Mouse (Mus musculus): ENCODE data around the gene Defb7. TPM values are rescaled to one million over a fixed set of nuclear protein-coding genes. Genes with fewer than 3 reads are reported as not detected.

Gene Defb7
- not detected in 2 replicates for polyA plus RNA-seq (2012)

- Histone ChIP-seq H3K9me3 (ENCODE audit: control insufficient read depth, low read length) (no peaks in the 10 kb centered on the region), H3K4me3 (replicated peaks) (no peak within 1 kb of the TSS), H3K36me3 (ENCODE audit: control insufficient read depth) (no peaks in the 10 kb centered on the region), H3K27me3 (ENCODE audit: control insufficient read depth) (no peaks in the 10 kb centered on the region), H3K4me1 (ENCODE audit: control insufficient read depth) (no peaks in the 10 kb centered on the region)
- TF ChIP-seq GATA1 (IDR thresholded peaks at IDR 0.05; ENCODE audit: low read length) = no peak
These were observed at the start of gene Defb7 for GRCm38 (mm10) chr8:19494797-19495196. Defb7 (plus strand) TSS chr8:19495097.

- no peaks in the 10 kb centered on the region for H3K27me3 ChIP-seq (ENCODE audit: control insufficient read depth)
- H3K9me3 ChIP-seq (ENCODE audit: control insufficient read depth, low read length) = no peaks in the 10 kb centered on the region; the same call in 1 of the 2 replicates
- H3K4me1 ChIP-seq (ENCODE audit: control insufficient read depth) = no peaks in the 10 kb centered on the region
- no peak overlapping the region for H3K4me3 ChIP-seq (replicated peaks)
- no peak for TF ChIP-seq TAL1 (IDR thresholded peaks at IDR 0.05; ENCODE audit: low read length)
- TF ChIP-seq GATA1 (IDR thresholded peaks at IDR 0.05; ENCODE audit: low read length) = no peak
- H3K36me3 ChIP-seq (ENCODE audit: control insufficient read depth) = no peaks in the 10 kb centered on the region
These were observed 48.5 kb upstream of the Defb7 start for GRCm38 (mm10) chr8:19446378-19446777.

- H3K27me3 ChIP-seq (ENCODE audit: control insufficient read depth) = no peaks in the 10 kb centered on the region
- H3K9me3 ChIP-seq (ENCODE audit: control insufficient read depth, low read length) = no peaks in the 10 kb centered on the region
- no peak overlapping the region for H3K4me3 ChIP-seq (replicated peaks)
- no peaks in the 10 kb centered on the region for H3K4me1 ChIP-seq (ENCODE audit: control insufficient read depth)
- TF ChIP-seq TAL1 (IDR thresholded peaks at IDR 0.05; ENCODE audit: low read length) (no peak), GATA1 (IDR thresholded peaks at IDR 0.05; ENCODE audit: low read length) (no peak)
- H3K36me3 ChIP-seq (ENCODE audit: control insufficient read depth) = no peaks in the 10 kb centered on the region
These were observed 33.5 kb upstream of the Defb7 start for GRCm38 (mm10) chr8:19461355-19461754.

- no peaks in the 10 kb centered on the region for H3K36me3 ChIP-seq (ENCODE audit: control insufficient read depth)
- no peak overlapping the region for H3K4me3 ChIP-seq (replicated peaks)
- H3K9me3 ChIP-seq (ENCODE audit: control insufficient read depth, low read length) = no peaks in the 10 kb centered on the region
- TF ChIP-seq GATA1 (IDR thresholded peaks at IDR 0.05; ENCODE audit: low read length) (no peak), TAL1 (IDR thresholded peaks at IDR 0.05; ENCODE audit: low read length) (no peak)
- H3K4me1 ChIP-seq (ENCODE audit: control insufficient read depth) = no peaks in the 10 kb centered on the region
- H3K27me3 ChIP-seq (ENCODE audit: control insufficient read depth) = no peaks in the 10 kb centered on the region
These were observed 25.9 kb upstream of the Defb7 start for GRCm38 (mm10) chr8:19469026-19469425.

DNA sequence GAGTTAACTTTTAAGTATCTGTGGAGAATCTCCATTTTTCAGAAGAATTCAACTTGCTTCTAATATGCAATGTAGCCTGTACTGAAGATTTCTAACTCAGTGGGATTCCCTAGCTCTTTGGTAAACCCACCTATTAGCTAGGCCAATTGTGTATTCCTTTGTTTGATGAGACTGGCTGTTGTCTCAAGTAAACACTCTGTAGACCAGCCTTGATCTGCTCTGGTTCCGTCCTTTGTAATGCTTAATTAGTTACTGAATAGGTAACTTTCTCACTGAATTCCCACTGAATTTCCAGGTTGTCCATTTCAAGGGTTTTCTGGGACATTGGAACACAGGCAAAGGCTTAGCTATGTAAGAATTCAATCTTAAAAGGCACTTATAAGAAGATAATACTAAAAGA lies 5.6 kb downstream of the Defb7 start:
- H3K27me3 ChIP-seq (ENCODE audit: control insufficient read depth) = no peaks in the 10 kb centered on the region
- no peaks in the 10 kb centered on the region for H3K36me3 ChIP-seq (ENCODE audit: control insufficient read depth)
- no peaks in the 10 kb centered on the region for H3K4me1 ChIP-seq (ENCODE audit: control insufficient read depth)
- no peak overlapping the region for H3K4me3 ChIP-seq (replicated peaks)
- peaks cover 7% of the 10 kb centered on the region for H3K9me3 ChIP-seq (ENCODE audit: control insufficient read depth, low read length)
- TF ChIP-seq TAL1 (IDR thresholded peaks at IDR 0.05; ENCODE audit: low read length) (no peak), GATA1 (IDR thresholded peaks at IDR 0.05; ENCODE audit: low read length) (no peak)

DNA sequence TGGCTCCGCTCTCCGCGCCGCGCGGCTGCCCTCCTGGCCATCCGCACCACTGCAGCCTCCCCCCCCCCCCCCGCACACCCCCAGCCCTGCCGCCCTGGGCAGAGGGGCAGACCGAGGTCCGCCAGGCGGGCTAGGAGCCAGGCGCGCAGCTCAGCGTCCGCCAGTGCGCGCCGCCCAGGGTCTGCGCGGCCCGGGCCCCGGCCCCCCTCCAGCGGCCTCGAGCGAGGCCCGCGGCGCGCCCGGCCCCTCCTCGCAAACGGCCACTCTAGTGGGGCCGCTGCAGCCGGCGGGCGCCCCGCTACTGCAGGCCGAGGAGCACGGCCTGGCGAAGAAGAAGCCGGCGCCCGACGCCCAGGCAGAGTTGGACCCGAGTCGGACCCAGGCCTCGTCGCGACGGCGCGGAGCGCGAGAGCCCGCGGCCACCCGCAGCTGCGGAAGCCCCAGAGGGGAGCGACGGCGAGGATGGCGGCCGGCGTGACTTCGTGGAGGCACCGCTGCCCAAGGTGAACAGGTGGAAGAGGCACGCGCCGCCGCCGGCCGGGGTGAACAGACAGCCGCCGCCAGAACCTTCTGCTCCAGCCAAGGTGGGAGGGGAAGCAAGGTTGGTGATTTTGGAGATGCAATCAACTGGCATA lies 40.4 kb downstream of the Defb7 start:
- H3K4me1 ChIP-seq (ENCODE audit: control insufficient read depth) = no peaks in the 10 kb centered on the region
- TF ChIP-seq GATA1 (IDR thresholded peaks at IDR 0.05; ENCODE audit: low read length) (no peak), TAL1 (IDR thresholded peaks at IDR 0.05; ENCODE audit: low read length) (no peak)
- H3K36me3 ChIP-seq (ENCODE audit: control insufficient read depth) = no peaks in the 10 kb centered on the region
- no peak overlapping the region for H3K4me3 ChIP-seq (replicated peaks)
- H3K9me3 ChIP-seq (ENCODE audit: control insufficient read depth, low read length) = peaks cover 33% of the 10 kb centered on the region
- H3K27me3 ChIP-seq (ENCODE audit: control insufficient read depth) = peaks cover 13% of the 10 kb centered on the region

GRCm38 (mm10) chr8:19540376-19540775 lies 45.5 kb downstream of the Defb7 start:
- TF ChIP-seq GATA1 (IDR thresholded peaks at IDR 0.05; ENCODE audit: low read length) = no peak
- no peak for TF ChIP-seq TAL1 (IDR thresholded peaks at IDR 0.05; ENCODE audit: low read length)
- H3K27me3 ChIP-seq (ENCODE audit: control insufficient read depth) = peaks cover 9% of the 10 kb centered on the region
- peaks cover 32% of the 10 kb centered on the region for H3K9me3 ChIP-seq (ENCODE audit: control insufficient read depth, low read length)
- no peaks in the 10 kb centered on the region for H3K36me3 ChIP-seq (ENCODE audit: control insufficient read depth)
- no peaks in the 10 kb centered on the region for H3K4me1 ChIP-seq (ENCODE audit: control insufficient read depth)
- no peak overlapping the region for H3K4me3 ChIP-seq (replicated peaks)

Other genes with a start within 250 kb of the Defb7 start
- not detected in 2 replicates for gene Defb5, start 247.5 kb upstream of the Defb7 start, polyA plus RNA-seq (2012)
- not detected in 2 replicates for gene Defb3, start 201.7 kb upstream of the Defb7 start, polyA plus RNA-seq (2012)
- not detected in 2 replicates for gene Defb8, start 47.5 kb upstream of the Defb7 start, polyA plus RNA-seq (2012)
- not detected in 2 replicates for gene 4930467E23Rik, start 234.5 kb downstream of the Defb7 start, polyA plus RNA-seq (2012)